Mouse (Mus musculus) kidney, adult 2 months (tissue): ENCODE results near the gene Rtca. TPM values are rescaled to one million over a fixed set of nuclear protein-coding genes. Genes with fewer than 3 reads are reported as not detected.

Experiments used
- DNase-seq: peaks from one replicate; pipeline ENCODE4 v3.0.0; 2021
- H3K27ac ChIP-seq: fragments of 200-500 bp; 2 replicates; pipeline ENCODE4 v1.5.1; 2012; ENCODE audit warnings: low read depth, low read length, control low read depth, inconsistent platforms; ENCODE audit not compliant: insufficient read depth
- H3K27me3 ChIP-seq: fragments of 200-500 bp; replicated peaks from 2 replicates; pipeline ENCODE4 v1.6.1; 2012; ENCODE audit warnings: mild to moderate bottlenecking, moderate library complexity, low read length, inconsistent platforms; ENCODE audit not compliant: control insufficient read depth, insufficient read depth
- H3K36me3 ChIP-seq: fragments of 200-500 bp; 2 replicates; pipeline ENCODE4 v1.6.1; 2012; ENCODE audit warnings: mild to moderate bottlenecking, moderate library complexity, low read length, inconsistent platforms; ENCODE audit not compliant: control insufficient read depth, insufficient read depth
- H3K4me1 ChIP-seq: fragments of 200-500 bp; 2 replicates; pipeline ENCODE4 v1.6.1; 2011; ENCODE audit warnings: low read length; ENCODE audit not compliant: control insufficient read depth, insufficient read depth
- H3K4me3 ChIP-seq: fragments of 200-500 bp; 2 replicates; pipeline ENCODE4 v1.5.1; 2011; ENCODE audit warnings: mild to moderate bottlenecking, low read depth, low read length, control low read depth; ENCODE audit not compliant: insufficient read depth
- CTCF ChIP-seq: fragments of 200-500 bp; conservative IDR thresholded peaks from 2 replicates; pipeline ENCODE4 v1.5.1; 2011; ENCODE audit warnings: low read depth, mild to moderate bottlenecking, control low read depth, low read length, moderate library complexity, mixed read lengths; ENCODE audit not compliant: insufficient read depth, insufficient read length
- POLR2A ChIP-seq: fragments of 200-500 bp; IDR thresholded peaks from one replicate; pipeline ENCODE4 v1.6.1; 2011; ENCODE audit warnings: low read depth, low read length, control low read depth
- WGBS: fragments of 180-500 bp; shearing (Covaris S2); methylation state at CpG from one replicate; pipeline ENCODE4 v1.1.7; 2018; 5-methylcytosine and 5-hydroxymethylcytosine counted together
- polyA plus RNA-seq: library from polyadenylated mRNA; depleted of rRNA; stranded (reverse); fragments of >200 nt; gene quantifications from 2 replicates; pipeline ENCODE4 v1.2.3, GENCODE M21; 2012

Gene Rtca
- polyA plus RNA-seq, 1 experiment: 30.4 TPM

GRCm38 (mm10) chr3:116477351-116477750 is 30.7 kb downstream of the Rtca start:
- TF ChIP-seq CTCF: no peak
- TF ChIP-seq POLR2A: no peak
- Histone ChIP-seq H3K4me3 (no peak overlapping the region), H3K27me3 (no peaks in the 10 kb centered on the region), H3K36me3 (no peaks in the 10 kb centered on the region), H3K4me1 (no peaks in the 10 kb centered on the region), H3K27ac (no peak overlapping the region)
- DNase-seq: no peak
- WGBS: 60% methylated on average over 7 of the region's 7 CpGs

GRCm38 (mm10) chr3:116476686-116477298 is 31.2 kb downstream of the Rtca start:
- Histone ChIP-seq H3K4me1 (no peaks in the 10 kb centered on the region), H3K4me3 (no peak overlapping the region), H3K27ac (no peak overlapping the region), H3K27me3 (no peaks in the 10 kb centered on the region), H3K36me3 (no peaks in the 10 kb centered on the region)
- no peak for TF ChIP-seq CTCF
- TF ChIP-seq POLR2A: no peak
- WGBS: 52% methylated on average over 5 of the region's 5 CpGs
- no peak for DNase-seq

GRCm38 (mm10) chr3:116474602-116475001 is 33.4 kb downstream of the Rtca start:
- TF ChIP-seq POLR2A (no peak), CTCF (no peak)
- Histone ChIP-seq H3K27ac (no peak overlapping the region), H3K36me3 (no peaks in the 10 kb centered on the region), H3K4me1 (no peaks in the 10 kb centered on the region), H3K27me3 (no peaks in the 10 kb centered on the region), H3K4me3 (no peak overlapping the region)
- DNase-seq: no peak
- 68% methylated on average over 11 of the region's 11 CpGs for WGBS

GRCm38 (mm10) chr3:116465709-116466108 is 42.3 kb downstream of the Rtca start:
- DNase-seq: no peak
- H3K27me3 ChIP-seq: no peaks in the 10 kb centered on the region
- no peak for TF ChIP-seq POLR2A
- TF ChIP-seq CTCF: no peak
- no peaks in the 10 kb centered on the region for H3K36me3 ChIP-seq
- H3K4me3 ChIP-seq: no peak overlapping the region
- 87% methylated on average over 12 of the region's 12 CpGs for whole genome bisulfite sequencing
- H3K27ac ChIP-seq: no peak overlapping the region
- H3K4me1 ChIP-seq: no peaks in the 10 kb centered on the region

GRCm38 (mm10) chr3:116464318-116464717 is 43.7 kb downstream of the Rtca start:
- TF ChIP-seq CTCF: no peak
- no peak for TF ChIP-seq POLR2A
- DNase-seq: no peak
- H3K27ac ChIP-seq: no peak overlapping the region
- H3K4me1 ChIP-seq: no peaks in the 10 kb centered on the region
- no peaks in the 10 kb centered on the region for H3K36me3 ChIP-seq
- no peak overlapping the region for H3K4me3 ChIP-seq
- 39% methylated on average over 2 of the region's 2 CpGs for WGBS
- no peaks in the 10 kb centered on the region for H3K27me3 ChIP-seq

- H3K4me1 ChIP-seq: no peaks in the 10 kb centered on the region
- no peak for TF ChIP-seq POLR2A
- no peak for TF ChIP-seq CTCF
- H3K27me3 ChIP-seq: no peaks in the 10 kb centered on the region
- no peak overlapping the region for H3K27ac ChIP-seq
- H3K36me3 ChIP-seq: no peaks in the 10 kb centered on the region
- DNase-seq: no peak
- H3K4me3 ChIP-seq: no peak overlapping the region
- 65% methylated on average over 4 of the region's 4 CpGs for WGBS
Measured at GRCm38 (mm10) chr3:116461053-116461452, 47.0 kb downstream of the Rtca start.

GRCm38 (mm10) chr3:116454529-116454928 is 53.5 kb downstream of the Rtca start:
- Histone ChIP-seq H3K4me1 (no peaks in the 10 kb centered on the region), H3K27ac (no peak overlapping the region), H3K36me3 (no peaks in the 10 kb centered on the region), H3K27me3 (no peaks in the 10 kb centered on the region), H3K4me3 (no peak overlapping the region)
- 70% methylated on average over 1 of the region's 1 CpGs for WGBS
- no peak for DNase-seq
- TF ChIP-seq POLR2A (no peak), CTCF (no peak)

- WGBS: 59% methylated on average over 3 of the region's 3 CpGs
- no peaks in the 10 kb centered on the region for H3K36me3 ChIP-seq
- no peaks in the 10 kb centered on the region for H3K4me1 ChIP-seq
- TF ChIP-seq CTCF: no peak
- TF ChIP-seq POLR2A: no peak
- no peak for DNase-seq
- no peak overlapping the region for H3K27ac ChIP-seq
- no peak overlapping the region for H3K4me3 ChIP-seq
- H3K27me3 ChIP-seq: no peaks in the 10 kb centered on the region
Measured at GRCm38 (mm10) chr3:116450741-116451140, 57.3 kb downstream of the Rtca start.
